Mouse (Mus musculus) heart, postnatal 0 days (tissue): ENCODE measurements at regions not wholly inside any gene's neighbourhood (a gene's known extent, or its start where the extent isn't known, plus 50 kb on each side); places are given as distances from the start of the nearest gene placed in this dataset.

Source experiments
- ATAC-seq: fragments of 200-750 bp; cut with Nextera tagmentation; 2 replicates; pipeline ENCODE4 v1.8.0; 2017; ENCODE audit warnings: low read depth, moderate number of reproducible peaks, moderate library complexity; ENCODE audit not compliant: insufficient read depth
- DNase-seq: peaks from one replicate; pipeline ENCODE4 v3.0.0-alpha.2; 2016; ENCODE audit warnings: low spot score
- H3K27ac ChIP-seq: fragments of 300-500 bp; sonication (generic); 2 replicates; pipeline ENCODE4 v1.5.1; 2014; ENCODE audit warnings: low read depth, mild to moderate bottlenecking
- H3K27me3 ChIP-seq: fragments of 300-500 bp; sonication (generic); 2 replicates; pipeline ENCODE4 v1.6.1; 2014; ENCODE audit warnings: low read length, mixed read lengths; ENCODE audit not compliant: control insufficient read depth, insufficient read depth
- H3K36me3 ChIP-seq: fragments of 300-500 bp; sonication (generic); replicated peaks from 2 replicates; pipeline ENCODE4 v1.6.1; 2014; ENCODE audit warnings: low read length, mixed read lengths; ENCODE audit not compliant: control insufficient read depth, insufficient read depth
- H3K4me1 ChIP-seq: fragments of 300-500 bp; sonication (generic); 2 replicates; pipeline ENCODE4 v1.6.1; 2014; ENCODE audit warnings: antibody characterized with exemption; ENCODE audit not compliant: control insufficient read depth, insufficient read depth
- H3K4me2 ChIP-seq: fragments of 300-500 bp; sonication (generic); 2 replicates; pipeline ENCODE4 v1.6.1; 2014; ENCODE audit warnings: low read depth, mild to moderate bottlenecking, low read length, moderate library complexity
- H3K4me3 ChIP-seq: fragments of 300-500 bp; sonication (generic); 2 replicates; pipeline ENCODE4 v1.5.1; 2014; ENCODE audit warnings: low read depth, low read length
- H3K9ac ChIP-seq: fragments of 300-500 bp; sonication (generic); replicated peaks from 2 replicates; pipeline ENCODE4 v1.6.1; 2014; ENCODE audit warnings: low read depth, low read length, mixed read lengths
- H3K9me3 ChIP-seq: fragments of 300-500 bp; sonication (generic); replicated peaks from 2 replicates; pipeline ENCODE4 v1.6.1; 2016; ENCODE audit warnings: low read length; ENCODE audit not compliant: control insufficient read depth
- CTCF ChIP-seq: IDR thresholded peaks from 2 replicates; pipeline ENCODE4 v1.5.1; 2016; ENCODE audit warnings: antibody characterized with exemption, control low read depth, low read depth
- EP300 ChIP-seq: IDR thresholded peaks from 2 replicates; pipeline ENCODE4 v1.6.1; 2016; ENCODE audit warnings: antibody characterized with exemption, low read depth
- WGBS: fragments of 180-500 bp; shearing (Covaris S2); extraction: QIAGEN DNeasy Blood & Tissue Kit; methylation state at CpG from one replicate; pipeline ENCODE4 v1.1.7; 2014; 5-methylcytosine and 5-hydroxymethylcytosine counted together

GRCm38 (mm10) chr11:71429739-71430138, 199.2 kb upstream of the Nlrp1b start:
- TF ChIP-seq EP300 = no peak
- no peak for TF ChIP-seq CTCF
- Histone ChIP-seq H3K27ac (no peak overlapping the region), H3K4me1 (no peaks in the 10 kb centered on the region), H3K27me3 (no peaks in the 10 kb centered on the region), H3K36me3 (no peaks in the 10 kb centered on the region), H3K9ac (no peak overlapping the region), H3K9me3 (no peaks in the 10 kb centered on the region), H3K4me2 (no peak overlapping the region), H3K4me3 (no peak overlapping the region)
- no peak for ATAC-seq
- 87% methylated on average over 22 of the region's 22 CpGs for WGBS
- no peak for DNase-seq

- 60% methylated on average over 6 of the region's 6 CpGs for WGBS
- no peak overlapping the region for H3K9ac ChIP-seq
- H3K27me3 ChIP-seq = no peaks in the 10 kb centered on the region
- no peaks in the 10 kb centered on the region for H3K36me3 ChIP-seq
- H3K4me2 ChIP-seq = no peak overlapping the region
- no peak for TF ChIP-seq EP300
- TF ChIP-seq CTCF = no peak
- H3K4me3 ChIP-seq = no peak overlapping the region
- DNase-seq (no peak), ATAC-seq (no peak)
- H3K9me3 ChIP-seq = no peaks in the 10 kb centered on the region
- no peaks in the 10 kb centered on the region for H3K4me1 ChIP-seq
- H3K27ac ChIP-seq = no peak overlapping the region
Measured at GRCm38 (mm10) chr11:71434241-71434640, 203.7 kb upstream of the Nlrp1b start.

- ATAC-seq (no peak), DNase-seq (no peak)
- Histone ChIP-seq H3K27ac (no peak overlapping the region), H3K4me2 (no peak overlapping the region), H3K36me3 (no peaks in the 10 kb centered on the region), H3K4me1 (no peaks in the 10 kb centered on the region), H3K4me3 (no peak overlapping the region), H3K9ac (no peak overlapping the region), H3K9me3 (no peaks in the 10 kb centered on the region), H3K27me3 (peaks cover 2% of the 10 kb centered on the region; the same call in 1 of the 2 replicates)
- no peak for TF ChIP-seq EP300
- 70% methylated on average over 5 of the region's 5 CpGs for WGBS
Measured at GRCm38 (mm10) chr11:71434886-71435285, 204.4 kb upstream of the Nlrp1b start.

- no peaks in the 10 kb centered on the region for H3K4me1 ChIP-seq
- no peak for ATAC-seq
- H3K4me2 ChIP-seq = no peak overlapping the region
- H3K9ac ChIP-seq = no peak overlapping the region
- H3K36me3 ChIP-seq = no peaks in the 10 kb centered on the region
- no peaks in the 10 kb centered on the region for H3K9me3 ChIP-seq
- no peak overlapping the region for H3K27ac ChIP-seq
- no peak for DNase-seq
- H3K4me3 ChIP-seq = no peak overlapping the region
- no peak for TF ChIP-seq CTCF
- TF ChIP-seq EP300 = no peak
- H3K27me3 ChIP-seq = peaks cover 8% of the 10 kb centered on the region; the same call in 1 of the 2 replicates
- WGBS = 47% methylated on average over 8 of the region's 8 CpGs
Measured at GRCm38 (mm10) chr11:71435745-71436144, 205.2 kb upstream of the Nlrp1b start.

- no peaks in the 10 kb centered on the region for H3K9me3 ChIP-seq
- TF ChIP-seq EP300 (no peak), CTCF (no peak)
- H3K4me1 ChIP-seq = no peaks in the 10 kb centered on the region
- no peaks in the 10 kb centered on the region for H3K36me3 ChIP-seq
- ATAC-seq (no peak), DNase-seq (no peak)
- peaks cover 8% of the 10 kb centered on the region; the same call in 1 of the 2 replicates for H3K27me3 ChIP-seq
- no peak overlapping the region for H3K9ac ChIP-seq
- WGBS = 68% methylated on average over 1 of the region's 1 CpGs
- H3K27ac ChIP-seq = no peak overlapping the region
- no peak overlapping the region for H3K4me3 ChIP-seq
- H3K4me2 ChIP-seq = no peak overlapping the region
Measured at GRCm38 (mm10) chr11:71436335-71436734, 205.8 kb upstream of the Nlrp1b start.

- WGBS = 52% methylated on average over 2 of the region's 2 CpGs
- DNase-seq (no peak), ATAC-seq (no peak)
Measured at GRCm38 (mm10) chr11:71436801-71437200, 206.3 kb upstream of the Nlrp1b start.

More at GRCm38 (mm10) chr11:71436801-71437200, 206.3 kb upstream of the Nlrp1b start:
- H3K4me2 ChIP-seq = no peak overlapping the region
- no peak overlapping the region for H3K4me3 ChIP-seq
- no peaks in the 10 kb centered on the region for H3K4me1 ChIP-seq
- H3K36me3 ChIP-seq = no peaks in the 10 kb centered on the region
- no peak overlapping the region for H3K27ac ChIP-seq
- no peaks in the 10 kb centered on the region for H3K9me3 ChIP-seq
- peaks cover 8% of the 10 kb centered on the region; the same call in 1 of the 2 replicates for H3K27me3 ChIP-seq
- no peak overlapping the region for H3K9ac ChIP-seq
- TF ChIP-seq CTCF = no peak
